Mouse (Mus musculus) embryonic fibroblast, embryonic 13.5 days (primary cell): ENCODE data around the gene Ccnf.

Experiments
- CTCF ChIP-seq: IDR thresholded peaks from 2 replicates; pipeline ENCODE4 v1.5.1; 2011; ENCODE audit warnings: mild to moderate bottlenecking, control low read depth, low read length, moderate library complexity, borderline replicate concordance; ENCODE audit not compliant: insufficient read depth
- POLR2A ChIP-seq: IDR thresholded peaks from 2 replicates; pipeline ENCODE4 v1.6.1; 2011; ENCODE audit warnings: low read depth, mild to moderate bottlenecking, control low read depth, low read length, moderate library complexity

GRCm38 (mm10) chr17:24203068-24203467 is 48.2 kb downstream of the Ccnf start:
- TF ChIP-seq POLR2A (no peak), CTCF (no peak)
